Comparison of ENCODE assay signal across 9 mouse cellular contexts in genomic region chr14:32597232-32598231, GRCm38 (mm10). TPM values are rescaled to one million over a fixed set of nuclear protein-coding genes. Genes with fewer than 3 reads are reported as not detected.
DNase-seq lines count a peak whose midpoint lies in the region; ATAC-seq lines count a peak whose summit lies in the region.
"Had no signal": no experiment of that assay in that cellular context is flagged by ENCODE, and none has a peak within 500 bp of the region (broad histone marks: within the 10 kb centered on the region; RNA-seq: fewer than 3 reads in every experiment).

No protein-coding gene starts in this region.

- H3K4me1 ChIP-seq in forebrain, embryonic 11.5 days (replicated peaks; ENCODE audit: control insufficient read depth, insufficient read depth, low read length): peaks cover 13% of the 10 kb centered on the region
- peaks cover 37% of the 10 kb centered on the region for H3K4me1 ChIP-seq in hindbrain, embryonic 10.5 days (replicated peaks)
- H3K4me1 ChIP-seq in midbrain, embryonic 11.5 days (ENCODE audit: control insufficient read depth, insufficient read depth, low read length): peaks cover 19% of the 10 kb centered on the region

- H3K27ac ChIP-seq in forebrain, embryonic 11.5 days (ENCODE audit: low read depth, low read length): no peak overlapping the region
- H3K27ac ChIP-seq in hindbrain, embryonic 10.5 days: peak overlapping the region; percentile 69
- no peak overlapping the region for H3K27ac ChIP-seq in midbrain, embryonic 11.5 days (ENCODE audit: low read depth, low read length)

- WGBS in forebrain, embryonic 11.5 days: under 1% methylated on average over 78 of the region's 78 CpGs
- under 1% methylated on average over 78 of the region's 78 CpGs for WGBS in hindbrain, embryonic 10.5 days
- under 1% methylated on average over 78 of the region's 78 CpGs for WGBS in midbrain, embryonic 11.5 days

- no peaks in the 10 kb centered on the region for H3K9me3 ChIP-seq in forebrain, embryonic 11.5 days (ENCODE audit: control insufficient read depth, low read length)
- no peaks in the 10 kb centered on the region for H3K9me3 ChIP-seq in hindbrain, embryonic 10.5 days
- H3K9me3 ChIP-seq in midbrain, embryonic 11.5 days (ENCODE audit: control insufficient read depth, low read length): no peaks in the 10 kb centered on the region

- H3K36me3 ChIP-seq in forebrain, embryonic 11.5 days (ENCODE audit: control insufficient read depth, insufficient read depth, low read length): no peaks in the 10 kb centered on the region
- H3K36me3 ChIP-seq in hindbrain, embryonic 10.5 days: no peaks in the 10 kb centered on the region
- no peaks in the 10 kb centered on the region for H3K36me3 ChIP-seq in midbrain, embryonic 11.5 days (ENCODE audit: control insufficient read depth, insufficient read depth, low read length)

- H3K27me3 ChIP-seq in forebrain, embryonic 11.5 days (ENCODE audit: control insufficient read depth, insufficient read depth, low read length): peaks cover 71% of the 10 kb centered on the region
- H3K27me3 ChIP-seq in hindbrain, embryonic 10.5 days (ENCODE audit: insufficient read depth, poor library complexity, severe bottlenecking): peaks cover 98% of the 10 kb centered on the region
- peaks cover 72% of the 10 kb centered on the region for H3K27me3 ChIP-seq in midbrain, embryonic 11.5 days (ENCODE audit: control insufficient read depth, insufficient read depth, low read length)

- intact Hi-C loops in left cerebral cortex, postnatal 4 days (cut with DNase I): no loop called here

- 0 out of 2 replicates have a peak, but pooled peaks have one; percentile 46 for ATAC-seq in forebrain, embryonic 11.5 days (replicated peaks; ENCODE audit: low FRiP score)
- peak; percentile 40 for ATAC-seq in midbrain, embryonic 11.5 days (ENCODE audit: low FRiP score)
- ATAC-seq in monocyte, adult 5-6 weeks (replicated peaks; ENCODE audit: insufficient number of reproducible peaks, low FRiP score, low TSS enrichment, poor library complexity, severe bottlenecking): no peak

- peak; percentile 64 to 66 for DNase-seq in B cell, adult 2 months
- peak; percentile 85 for DNase-seq in R1 (ENCODE audit: low read depth, low spot score)
- peak; percentile 90 for DNase-seq in forebrain, embryonic 11.5 days (ENCODE audit: low spot score)
- DNase-seq in hindbrain, embryonic 10.5 days (ENCODE audit: low spot score): peak; percentile 87
- peak; percentile 52 for DNase-seq in left cerebral cortex, postnatal 4 days
- peak; percentile 98 for DNase-seq in midbrain, embryonic 11.5 days (ENCODE audit: low spot score, missing footprints)
- peak; percentile 37 to 80 for DNase-seq in spleen, postnatal 10 days (ENCODE audit: low spot score in 2 of 2)

- peak overlapping the region; percentile 53 for H3K4me2 ChIP-seq in forebrain, embryonic 11.5 days (ENCODE audit: low read depth, low read length, severe bottlenecking)
- peak overlapping the region; percentile 52 for H3K4me2 ChIP-seq in midbrain, embryonic 11.5 days

- peak overlapping the region; percentile 22 for H3K4me3 ChIP-seq in forebrain, embryonic 11.5 days (ENCODE audit: low read depth, low read length)
- H3K4me3 ChIP-seq in hindbrain, embryonic 10.5 days: peak overlapping the region; percentile 48
- peak overlapping the region; percentile 28 for H3K4me3 ChIP-seq in midbrain, embryonic 11.5 days (ENCODE audit: low read depth, low read length)
- H3K4me3 ChIP-seq: erythroblast, embryonic 14.5 days had no signal

- no peak overlapping the region for H3K9ac ChIP-seq in forebrain, embryonic 11.5 days (ENCODE audit: low read length)
- peak overlapping the region; percentile 36; the same call in 1 of the 2 replicates for H3K9ac ChIP-seq in midbrain, embryonic 11.5 days (ENCODE audit: low read length)

RNA-seq across cellular contexts. Expression of gene Prrxl1, which starts 1.7 kb away (rescaled TPM):
- polyA plus RNA-seq in forebrain, embryonic 11.5 days (2014; fragmentation: Nextera tagmentation; extraction: Ambion mirVana): 0.08 and 0.37 TPM in 2 replicates
- polyA plus RNA-seq in hindbrain, embryonic 10.5 days (2016; fragmentation: Nextera tagmentation; extraction: Ambion mirVana): 10.3 and 23.6 TPM in 2 replicates
- total RNA-seq in left cerebral cortex, postnatal 4 days (2021): not detected
- 9.7 and 9.8 TPM in 2 replicates for polyA plus RNA-seq in midbrain, embryonic 11.5 days (2014; fragmentation: Nextera tagmentation; extraction: Ambion mirVana)
- not detected in 3 replicates for total RNA-seq in monocyte, adult 5-6 weeks (2017)
- polyA plus RNA-seq: erythroblast, embryonic 14.5 days had no signal
